Mouse (Mus musculus): ENCODE results near the gene Gys1. TPM values are rescaled to one million over a fixed set of nuclear protein-coding genes. Genes with fewer than 3 reads are reported as not detected.

Gys1 gene
- polyA plus RNA-seq, 1 experiment from 2014 or later, result 49.4 TPM

GRCm38 (mm10) chr7:45413864-45414739 is 20.5 kb upstream of the Gys1 start:
- H3K4me3 ChIP-seq (ENCODE audit: low read length), result peak overlapping the region; percentile 65
- no peaks in the 10 kb centered on the region for H3K36me3 ChIP-seq (ENCODE audit: control insufficient read depth, insufficient read depth, low read length)
- H3K4me1 ChIP-seq (ENCODE audit: control insufficient read depth, insufficient read depth, low read length), result peaks cover 26% of the 10 kb centered on the region
- WGBS, result 2% methylated on average over 27 of the region's 27 CpGs
- no peaks in the 10 kb centered on the region for H3K9me3 ChIP-seq (ENCODE audit: control insufficient read depth, low read length)
- peak; percentile 47 for ATAC-seq
- H3K27me3 ChIP-seq (replicated peaks; ENCODE audit: control insufficient read depth, insufficient read depth, low read length), result peaks cover 73% of the 10 kb centered on the region
- H3K27ac ChIP-seq (ENCODE audit: low read length), result 0 out of 2 replicates have a peak overlapping the region, but pooled peaks have one; percentile 48
- H3K4me2 ChIP-seq (ENCODE audit: low read depth, low read length), result peak overlapping the region; percentile 95
- peak overlapping the region; percentile 75 for H3K9ac ChIP-seq (ENCODE audit: low read depth, low read length)

GRCm38 (mm10) chr7:45414740-45415224 is 19.9 kb upstream of the Gys1 start:
- no peak for ATAC-seq
- H3K27me3 ChIP-seq (replicated peaks; ENCODE audit: control insufficient read depth, insufficient read depth, low read length), result peaks cover 68% of the 10 kb centered on the region

GRCm38 (mm10) chr7:45415636-45416035 is 19.0 kb upstream of the Gys1 start:
- peak overlapping the region; percentile 15 for H3K4me3 ChIP-seq (ENCODE audit: low read length)
- no peaks in the 10 kb centered on the region for H3K36me3 ChIP-seq (ENCODE audit: control insufficient read depth, insufficient read depth, low read length)
- H3K27ac ChIP-seq (ENCODE audit: low read length), result no peak overlapping the region
- peaks cover 33% of the 10 kb centered on the region for H3K4me1 ChIP-seq (ENCODE audit: control insufficient read depth, insufficient read depth, low read length)
- no peak for ATAC-seq
- 18% methylated on average over 37 of the region's 37 CpGs for WGBS
- peaks cover 59% of the 10 kb centered on the region for H3K27me3 ChIP-seq (replicated peaks; ENCODE audit: control insufficient read depth, insufficient read depth, low read length)
- H3K9ac ChIP-seq (ENCODE audit: low read depth, low read length), result peak overlapping the region; percentile 27; the same call in 1 of the 2 replicates
- H3K4me2 ChIP-seq (ENCODE audit: low read depth, low read length), result peak overlapping the region; percentile 26
- no peaks in the 10 kb centered on the region for H3K9me3 ChIP-seq (ENCODE audit: control insufficient read depth, low read length)

More at GRCm38 (mm10) chr7:45414740-45415224, 19.9 kb upstream of the Gys1 start:
- H3K9me3 ChIP-seq (ENCODE audit: control insufficient read depth, low read length), result no peaks in the 10 kb centered on the region
- peaks cover 26% of the 10 kb centered on the region for H3K4me1 ChIP-seq (ENCODE audit: control insufficient read depth, insufficient read depth, low read length)
- no peak overlapping the region for H3K9ac ChIP-seq (ENCODE audit: low read depth, low read length)
- no peaks in the 10 kb centered on the region for H3K36me3 ChIP-seq (ENCODE audit: control insufficient read depth, insufficient read depth, low read length)
- no peak overlapping the region for H3K4me2 ChIP-seq (ENCODE audit: low read depth, low read length)
- 56% methylated on average over 12 of the region's 12 CpGs for WGBS
- H3K27ac ChIP-seq (ENCODE audit: low read length), result no peak overlapping the region
- no peak overlapping the region for H3K4me3 ChIP-seq (ENCODE audit: low read length)

- Histone ChIP-seq H3K4me2 (ENCODE audit: low read depth, low read length) (no peak overlapping the region), H3K36me3 (ENCODE audit: control insufficient read depth, insufficient read depth, low read length) (0 out of 2 replicates have a peak, but pooled peaks cover 4% of the 10 kb centered on the region), H3K27me3 (replicated peaks; ENCODE audit: control insufficient read depth, insufficient read depth, low read length) (peaks cover 44% of the 10 kb centered on the region), H3K27ac (ENCODE audit: low read length) (no peak overlapping the region), H3K9ac (ENCODE audit: low read depth, low read length) (peak overlapping the region; percentile 26; the same call in 1 of the 2 replicates), H3K4me1 (ENCODE audit: control insufficient read depth, insufficient read depth, low read length) (peaks cover 32% of the 10 kb centered on the region), H3K4me3 (ENCODE audit: low read length) (no peak overlapping the region), H3K9me3 (ENCODE audit: control insufficient read depth, low read length) (no peaks in the 10 kb centered on the region)
- no peak for ATAC-seq
- 10% methylated on average over 13 of the region's 13 CpGs for WGBS
These were observed 16.6 kb upstream of the Gys1 start for GRCm38 (mm10) chr7:45417962-45418492.

- peaks cover 26% of the 10 kb centered on the region for H3K27me3 ChIP-seq (replicated peaks; ENCODE audit: control insufficient read depth, insufficient read depth, low read length)
- H3K4me1 ChIP-seq (ENCODE audit: control insufficient read depth, insufficient read depth, low read length), result peaks cover 18% of the 10 kb centered on the region
- H3K27ac ChIP-seq (ENCODE audit: low read length), result no peak overlapping the region
- 12% methylated on average over 27 of the region's 27 CpGs for WGBS
- H3K9ac ChIP-seq (ENCODE audit: low read depth, low read length), result no peak overlapping the region
- no peak overlapping the region for H3K4me2 ChIP-seq (ENCODE audit: low read depth, low read length)
- ATAC-seq, result peak; percentile 21
- H3K36me3 ChIP-seq (ENCODE audit: control insufficient read depth, insufficient read depth, low read length), result peaks cover 20% of the 10 kb centered on the region
- no peak overlapping the region for H3K4me3 ChIP-seq (ENCODE audit: low read length)
- no peaks in the 10 kb centered on the region for H3K9me3 ChIP-seq (ENCODE audit: control insufficient read depth, low read length)
These were observed 14.6 kb upstream of the Gys1 start for GRCm38 (mm10) chr7:45419859-45420614.

- H3K9ac ChIP-seq (ENCODE audit: low read depth, low read length), result no peak within 1 kb of the TSS
- ATAC-seq, result no peak
- peaks cover 21% of the 10 kb centered on the region for H3K36me3 ChIP-seq (ENCODE audit: control insufficient read depth, insufficient read depth, low read length)
- peaks cover 13% of the 10 kb centered on the region for H3K4me1 ChIP-seq (ENCODE audit: control insufficient read depth, insufficient read depth, low read length)
- H3K9me3 ChIP-seq (ENCODE audit: control insufficient read depth, low read length), result no peaks in the 10 kb centered on the region
- H3K27ac ChIP-seq (ENCODE audit: low read length), result no peak within 1 kb of the TSS
- peaks cover 21% of the 10 kb centered on the region for H3K27me3 ChIP-seq (replicated peaks; ENCODE audit: control insufficient read depth, insufficient read depth, low read length)
- 55% methylated on average over 6 of the region's 6 CpGs for WGBS
- H3K4me3 ChIP-seq (ENCODE audit: low read length), result no peak within 1 kb of the TSS
- no peak within 1 kb of the TSS for H3K4me2 ChIP-seq (ENCODE audit: low read depth, low read length)
These were observed 14.1 kb upstream of the Gys1 start, which contains the start of gene Lhb for GRCm38 (mm10) chr7:45420615-45420919. Gene Lhb (plus strand): TSS chr7:45420820.

GRCm38 (mm10) chr7:45421194-45421593 is 13.4 kb upstream of the Gys1 start:
- 95% methylated on average over 14 of the region's 14 CpGs for WGBS
- H3K4me3 ChIP-seq (ENCODE audit: low read length), result no peak overlapping the region
- no peak for ATAC-seq
- H3K27me3 ChIP-seq (replicated peaks; ENCODE audit: control insufficient read depth, insufficient read depth, low read length), result peaks cover 16% of the 10 kb centered on the region
- no peak overlapping the region for H3K4me2 ChIP-seq (ENCODE audit: low read depth, low read length)
- peaks cover 21% of the 10 kb centered on the region for H3K36me3 ChIP-seq (ENCODE audit: control insufficient read depth, insufficient read depth, low read length)
- no peak overlapping the region for H3K27ac ChIP-seq (ENCODE audit: low read length)
- H3K4me1 ChIP-seq (ENCODE audit: control insufficient read depth, insufficient read depth, low read length), result peaks cover 12% of the 10 kb centered on the region
- H3K9me3 ChIP-seq (ENCODE audit: control insufficient read depth, low read length), result no peaks in the 10 kb centered on the region
- no peak overlapping the region for H3K9ac ChIP-seq (ENCODE audit: low read depth, low read length)

- Histone ChIP-seq H3K9ac (ENCODE audit: low read depth, low read length) (no peak overlapping the region), H3K4me2 (ENCODE audit: low read depth, low read length) (no peak overlapping the region), H3K27ac (ENCODE audit: low read length) (no peak overlapping the region), H3K36me3 (ENCODE audit: control insufficient read depth, insufficient read depth, low read length) (peaks cover 27% of the 10 kb centered on the region), H3K27me3 (replicated peaks; ENCODE audit: control insufficient read depth, insufficient read depth, low read length) (no peaks in the 10 kb centered on the region), H3K4me3 (ENCODE audit: low read length) (no peak overlapping the region), H3K9me3 (ENCODE audit: control insufficient read depth, low read length) (no peaks in the 10 kb centered on the region), H3K4me1 (ENCODE audit: control insufficient read depth, insufficient read depth, low read length) (no peaks in the 10 kb centered on the region)
- 90% methylated on average over 8 of the region's 8 CpGs for WGBS
- ATAC-seq, result no peak
These were observed 8.1 kb upstream of the Gys1 start for GRCm38 (mm10) chr7:45426556-45426955.

- Histone ChIP-seq H3K4me1 (ENCODE audit: control insufficient read depth, insufficient read depth, low read length) (peaks cover 35% of the 10 kb centered on the region), H3K27me3 (replicated peaks; ENCODE audit: control insufficient read depth, insufficient read depth, low read length) (no peaks in the 10 kb centered on the region), H3K27ac (ENCODE audit: low read length) (peak overlapping the region; percentile 86), H3K4me2 (ENCODE audit: low read depth, low read length) (peak overlapping the region; percentile 84), H3K4me3 (ENCODE audit: low read length) (peak overlapping the region; percentile 71), H3K9me3 (ENCODE audit: control insufficient read depth, low read length) (no peaks in the 10 kb centered on the region), H3K36me3 (ENCODE audit: control insufficient read depth, insufficient read depth, low read length) (peaks cover 4% of the 10 kb centered on the region; the same call in 1 of the 2 replicates), H3K9ac (ENCODE audit: low read depth, low read length) (peak overlapping the region; percentile 79)
- WGBS, result 1% methylated on average over 7 of the region's 7 CpGs
- ATAC-seq, result no peak
These were observed 825 bp upstream of the Gys1 start for GRCm38 (mm10) chr7:45433835-45434202.
